In the genomic region with DNA sequence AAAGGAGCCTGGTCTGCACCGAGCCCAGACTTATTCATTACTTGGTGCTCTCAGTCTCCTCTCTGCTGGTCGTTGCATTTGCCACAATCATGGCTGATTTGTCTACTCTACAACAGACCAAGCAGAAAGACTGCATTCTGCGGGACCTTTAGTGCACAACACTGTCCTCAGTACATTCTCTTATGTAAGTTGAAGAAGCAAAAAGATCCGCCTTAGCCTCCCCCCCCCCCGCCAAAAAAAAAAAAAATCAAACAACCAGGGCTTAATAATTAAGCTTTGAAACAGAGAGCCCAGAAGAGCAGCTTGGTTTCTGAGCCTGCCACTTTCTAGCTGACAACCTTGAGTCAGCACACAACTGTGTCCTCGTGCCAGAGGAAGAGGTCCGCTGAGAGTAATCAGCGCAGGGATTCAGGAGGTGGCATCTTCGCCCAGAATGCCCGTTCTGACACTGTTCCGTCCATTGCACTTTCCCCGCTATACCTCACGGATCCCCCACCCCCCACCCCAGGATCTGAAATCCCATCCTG, we compare ENCODE assay signal across 8 mouse cellular contexts. TPM values are rescaled to one million over a fixed set of nuclear protein-coding genes. Genes with fewer than 3 reads are reported as not detected.
DNase-seq lines count a peak whose midpoint lies in the region; ATAC-seq and TF ChIP-seq lines count a peak whose summit lies in the region.

No protein-coding gene starts in this region.

- H3K27me3 ChIP-seq in heart, embryonic 16.5 days (ENCODE audit: control insufficient read depth, insufficient read depth, low read length), result no peaks in the 10 kb centered on the region
- no peaks in the 10 kb centered on the region for H3K27me3 ChIP-seq in intestine, embryonic 14.5 days (replicated peaks; ENCODE audit: control insufficient read depth, insufficient read depth, low read length)

- WGBS in heart, embryonic 16.5 days, result 6% methylated on average over 13 of the region's 13 CpGs
- 6% methylated on average over 13 of the region's 13 CpGs for WGBS in bone marrow, adult 2 months
- WGBS in intestine, embryonic 14.5 days, result 6% methylated on average over 13 of the region's 13 CpGs

- peak overlapping the region; percentile 87 for H3K4me2 ChIP-seq in heart, embryonic 16.5 days (ENCODE audit: low read depth, low read length)
- peak overlapping the region; percentile 67 for H3K4me2 ChIP-seq in intestine, embryonic 14.5 days (ENCODE audit: low read length)

- no peaks in the 10 kb centered on the region for H3K9me3 ChIP-seq in heart, embryonic 16.5 days (replicated peaks; ENCODE audit: control insufficient read depth, low read length)
- no peaks in the 10 kb centered on the region for H3K9me3 ChIP-seq in intestine, embryonic 14.5 days (ENCODE audit: control insufficient read depth, low read length)

- intact Hi-C loops in heart, postnatal 10 days (cut with DNase I), result no loop called here
- intact Hi-C loops in left cerebral cortex, postnatal 14 days (cut with DNase I), result loop anchor here (5.0 to 10.0 kb wide), 2 partner anchors 174 to 312 kb away; no protein-coding TSS in a partner anchor

- H3K36me3 ChIP-seq in heart, embryonic 16.5 days (ENCODE audit: control insufficient read depth, insufficient read depth), result peaks cover 21% of the 10 kb centered on the region
- H3K36me3 ChIP-seq in intestine, embryonic 14.5 days (ENCODE audit: control insufficient read depth, insufficient read depth, low read length), result peaks cover 32% of the 10 kb centered on the region

- TF ChIP-seq CTCF in bone marrow, adult 2 months (IDR thresholded peaks at IDR 0.05; ENCODE audit: control insufficient read depth, insufficient read depth, low read length), result no peak

- peak overlapping the region; percentile 90 for H3K9ac ChIP-seq in heart, embryonic 16.5 days (ENCODE audit: low read length)
- peak overlapping the region; percentile 79 for H3K9ac ChIP-seq in intestine, embryonic 14.5 days (ENCODE audit: low read length)

- no peak for TF ChIP-seq POLR2A in bone marrow, adult 2 months (IDR thresholded peaks at IDR 0.05; ENCODE audit: borderline replicate concordance, control insufficient read depth, low read depth, low read length)

- peak overlapping the region; percentile 94 for H3K4me3 ChIP-seq in heart, embryonic 16.5 days (ENCODE audit: low read length)
- H3K4me3 ChIP-seq in bone marrow, adult 2 months (replicated peaks; ENCODE audit: control insufficient read depth, low read depth, low read length), result peak overlapping the region; percentile 97
- H3K4me3 ChIP-seq in intestine, embryonic 14.5 days (ENCODE audit: low read depth, low read length), result peak overlapping the region; percentile 87

- ATAC-seq in heart, embryonic 16.5 days (replicated peaks; ENCODE audit: extremely low read depth, insufficient read depth, low FRiP score), result no peak
- ATAC-seq in intestine, embryonic 14.5 days (replicated peaks; ENCODE audit: low FRiP score, low TSS enrichment, low read depth), result no peak
- ATAC-seq in megakaryocyte, adult 5-6 weeks (ENCODE audit: poor library complexity, severe bottlenecking), result 0 out of 2 replicates have a peak, but pooled peaks have one; percentile 4

- DNase-seq in heart, postnatal 10 days, result no peak
- no peak for DNase-seq in intestine, embryonic 14.5 days (ENCODE audit: low spot score)
- no peak for DNase-seq in right cerebral cortex, adult 2 months (ENCODE audit: low spot score in 2 of 2)
- no peak for DNase-seq in left cerebral cortex, postnatal 14 days (ENCODE audit: low spot score in 2 of 2)
- DNase-seq in frontal cortex, postnatal 25 days (ENCODE audit: low spot score in 2 of 2), result no peak

- peaks cover 11% of the 10 kb centered on the region for H3K4me1 ChIP-seq in heart, embryonic 16.5 days (ENCODE audit: control insufficient read depth, insufficient read depth, low read length)
- H3K4me1 ChIP-seq in bone marrow, adult 2 months (ENCODE audit: control insufficient read depth, insufficient read depth, low read length), result peaks cover 4% of the 10 kb centered on the region; the same call in 1 of the 2 replicates
- H3K4me1 ChIP-seq in intestine, embryonic 14.5 days (replicated peaks; ENCODE audit: control insufficient read depth, insufficient read depth, low read length), result peaks cover 8% of the 10 kb centered on the region

- no peak overlapping the region; the same call in 1 of the 2 replicates for H3K27ac ChIP-seq in heart, embryonic 16.5 days (ENCODE audit: low read length)
- no peak overlapping the region for H3K27ac ChIP-seq in bone marrow, adult 2 months (ENCODE audit: control insufficient read depth, insufficient read depth, low read depth, low read length, poor library complexity)
- no peak overlapping the region for H3K27ac ChIP-seq in intestine, embryonic 14.5 days (ENCODE audit: low read depth)

RNA-seq across cellular contexts. Expression of gene Polr3a, which starts 0.6 kb away (rescaled TPM):
- 13.3 and 14.1 TPM in 2 replicates for polyA plus RNA-seq in heart, embryonic 16.5 days (2015; fragmentation: Nextera tagmentation; extraction: Ambion mirVana)
- total RNA-seq in heart, postnatal 10 days (2021), result 10 to 100 TPM; 14.2 to 16.1 TPM
- 3.8 and 6.9 TPM in 2 replicates for polyA plus RNA-seq in bone marrow, adult 2 months (2011; ENCODE audit: insufficient read depth, insufficient read length, low replicate concordance, missing spikeins)
- 17.5 and 18.5 TPM in 2 replicates for polyA plus RNA-seq in intestine, embryonic 14.5 days (2014; fragmentation: Nextera tagmentation; extraction: Ambion mirVana)
- total RNA-seq in megakaryocyte, adult 5-6 weeks (2015), result 10.9 and 14.0 TPM in 2 replicates
- total RNA-seq in megakaryocyte, adult 5-6 weeks (2017), result 9.0 and 9.8 TPM in 2 replicates
- total RNA-seq in left cerebral cortex, postnatal 14 days (2021), result 10 to 100 TPM; 31.7 to 36.2 TPM

RNA-seq across cellular contexts. Expression of gene Rps24, which starts 0.6 kb away (rescaled TPM):
- polyA plus RNA-seq in heart, embryonic 16.5 days (2015; fragmentation: Nextera tagmentation; extraction: Ambion mirVana), result 463 and 565 TPM in 2 replicates
- total RNA-seq in heart, postnatal 10 days (2021), result 1,000 to 10,000 TPM in 1 of 2 experiments, 100 to 1,000 TPM in 1; 985 to 1,065 TPM
- 2,952 and 4,163 TPM in 2 replicates for polyA plus RNA-seq in bone marrow, adult 2 months (2011; ENCODE audit: insufficient read depth, insufficient read length, low replicate concordance, missing spikeins)
- 1,382 and 1,440 TPM in 2 replicates for polyA plus RNA-seq in intestine, embryonic 14.5 days (2014; fragmentation: Nextera tagmentation; extraction: Ambion mirVana)
- total RNA-seq in megakaryocyte, adult 5-6 weeks (2015), result 3,261 and 3,399 TPM in 2 replicates
- 3,458 and 3,471 TPM in 2 replicates for total RNA-seq in megakaryocyte, adult 5-6 weeks (2017)
- total RNA-seq in left cerebral cortex, postnatal 14 days (2021), result 100 to 1,000 TPM; 652 to 714 TPM
